Mouse (Mus musculus): ENCODE results near the gene Olfr127. TPM values are rescaled to one million over a fixed set of nuclear protein-coding genes. Genes with fewer than 3 reads are reported as not detected.
"Not testable (repeated sequence)": the region's sequence is repeated elsewhere in the genome, so short reads cannot be mapped to it uniquely, and the experiment has no call there.

Gene Olfr127
- not detected in 2 replicates for total RNA-seq (2017)

DNA sequence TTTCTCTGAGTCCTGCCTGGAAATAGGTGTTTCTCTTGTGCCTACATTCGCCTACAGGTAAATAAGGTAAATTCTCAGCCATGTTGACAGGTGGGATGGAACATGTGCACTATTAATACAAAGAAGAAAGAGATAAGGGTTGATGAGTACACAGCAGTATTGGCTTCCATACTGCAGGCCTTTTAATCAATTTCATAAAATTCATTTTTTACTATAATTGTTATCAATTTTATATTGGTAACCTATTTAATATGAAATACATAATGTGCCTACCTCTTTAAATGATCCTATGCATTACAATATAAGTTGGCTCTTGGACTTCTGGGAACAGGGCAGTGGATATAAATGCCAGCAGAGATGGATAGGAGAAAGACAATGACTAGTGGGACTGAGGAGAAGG is at the start of gene Olfr127:
Gene Olfr127, plus strand, starts transcription at position 301 of the 400 bp plus-strand sequence.
- no peak for ATAC-seq (replicated peaks in 1 of 2; ENCODE audit: insufficient read depth in 1 of 2, low FRiP score in 2 of 2, low TSS enrichment in 1 of 2, low read depth in 1 of 2, poor library complexity in 2 of 2, severe bottlenecking in 2 of 2)

DNA sequence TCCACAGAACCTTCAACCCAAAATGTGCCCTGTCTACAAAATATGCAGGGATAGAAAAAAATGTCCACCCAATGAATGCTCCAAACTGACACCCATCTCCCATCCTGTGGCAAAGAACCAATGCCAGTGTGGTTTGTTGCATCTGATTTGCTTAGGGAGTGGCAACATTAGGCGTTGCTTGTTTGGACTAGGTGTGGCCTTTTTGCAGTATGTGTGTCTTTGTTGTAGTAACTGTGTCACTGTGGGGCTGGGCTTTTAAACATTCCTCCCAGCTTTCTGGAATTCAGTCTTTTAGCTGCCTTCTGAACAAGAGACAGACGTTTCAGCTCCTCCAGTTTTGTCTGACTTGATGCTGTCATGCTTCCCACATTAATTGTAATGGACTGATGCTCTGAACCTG is 36.3 kb upstream of the Olfr127 start:
- no peak for ATAC-seq (replicated peaks in 1 of 2; ENCODE audit: insufficient read depth in 1 of 2, low FRiP score in 2 of 2, low TSS enrichment in 1 of 2, low read depth in 1 of 2, poor library complexity in 2 of 2, severe bottlenecking in 2 of 2)

- ATAC-seq (replicated peaks in 1 of 2; ENCODE audit: insufficient read depth in 1 of 2, low FRiP score in 2 of 2, low TSS enrichment in 1 of 2, low read depth in 1 of 2, poor library complexity in 2 of 2, severe bottlenecking in 2 of 2) = no peak
Measured at GRCm38 (mm10) chr17:37869676-37870205, 30.5 kb upstream of the Olfr127 start.

GRCm38 (mm10) chr17:37873830-37874229 is 26.4 kb upstream of the Olfr127 start:
- ATAC-seq (replicated peaks in 1 of 2; ENCODE audit: insufficient read depth in 1 of 2, low FRiP score in 2 of 2, low TSS enrichment in 1 of 2, low read depth in 1 of 2, poor library complexity in 2 of 2, severe bottlenecking in 2 of 2) = no peak

- not testable (repeated sequence) for ATAC-seq (replicated peaks in 1 of 2; ENCODE audit: insufficient read depth in 1 of 2, low FRiP score in 2 of 2, low TSS enrichment in 1 of 2, low read depth in 1 of 2, poor library complexity in 2 of 2, severe bottlenecking in 2 of 2)
Measured at GRCm38 (mm10) chr17:37906821-37907220, 6.6 kb downstream of the Olfr127 start.

GRCm38 (mm10) chr17:37920248-37920647 is 20.0 kb downstream of the Olfr127 start, which contains the start of gene Olfr128:
TSS of gene Olfr128 (plus strand) at chr17:37920548.
- ATAC-seq (replicated peaks in 1 of 2; ENCODE audit: insufficient read depth in 1 of 2, low FRiP score in 2 of 2, low TSS enrichment in 1 of 2, low read depth in 1 of 2, poor library complexity in 2 of 2, severe bottlenecking in 2 of 2) = no peak

DNA sequence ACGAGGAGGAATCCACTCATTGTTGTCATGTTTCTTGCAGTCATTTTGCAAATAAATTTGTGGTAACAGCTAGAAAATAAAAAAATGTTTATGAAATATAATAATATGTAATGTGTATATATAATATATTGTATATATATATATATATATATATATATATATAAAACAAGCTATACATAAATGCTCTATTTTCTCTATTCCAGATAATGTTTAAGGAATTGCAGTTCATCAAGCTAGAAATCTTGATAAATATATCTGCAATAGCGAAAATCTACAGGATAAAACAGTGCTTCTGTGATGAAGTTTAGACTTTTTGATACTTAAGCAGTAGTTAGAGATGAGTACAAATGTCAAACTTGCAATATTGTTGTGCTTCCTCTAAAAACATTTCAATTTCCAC is 52.7 kb downstream of the Olfr127 start, which contains the start of gene Olfr761:
Gene Olfr761, minus strand, starts transcription at position 101 of the 400 bp plus-strand sequence.
- ATAC-seq (replicated peaks in 1 of 2; ENCODE audit: insufficient read depth in 1 of 2, low FRiP score in 2 of 2, low TSS enrichment in 1 of 2, low read depth in 1 of 2, poor library complexity in 2 of 2, severe bottlenecking in 2 of 2) = no peak

Other genes with a start within 250 kb of the Olfr127 start
- not detected in 2 replicates for gene Olfr117, start 236.7 kb upstream of the Olfr127 start, total RNA-seq (2017)
- gene Olfr118, start 233.4 kb upstream of the Olfr127 start, total RNA-seq (2017) = not detected in 2 replicates
- not detected in 2 replicates for gene Olfr119, start 203.9 kb upstream of the Olfr127 start, total RNA-seq (2017)
- not detected in 2 replicates for gene Olfr120, start 178.6 kb upstream of the Olfr127 start, total RNA-seq (2017)
- not detected in 2 replicates for gene Olfr121, start 151.6 kb upstream of the Olfr127 start, total RNA-seq (2017)
- gene Olfr122, start 131.8 kb upstream of the Olfr127 start, total RNA-seq (2017) = not detected in 2 replicates
- not detected in 2 replicates for gene Olfr123, start 106.9 kb upstream of the Olfr127 start, total RNA-seq (2017)
- not detected in 2 replicates for gene Olfr124, start 100.5 kb upstream of the Olfr127 start, total RNA-seq (2017)
- not detected in 2 replicates for gene Olfr125, start 67.5 kb upstream of the Olfr127 start, total RNA-seq (2017)
- gene Olfr126, start 53.0 kb upstream of the Olfr127 start, total RNA-seq (2017) = not detected in 2 replicates
- gene Olfr128, start 20.1 kb downstream of the Olfr127 start, total RNA-seq (2017) = not detected in 2 replicates
- not detected in 2 replicates for gene Olfr761, start 52.6 kb downstream of the Olfr127 start, total RNA-seq (2017)
- not detected in 2 replicates for gene Olfr129, start 159.6 kb downstream of the Olfr127 start, total RNA-seq (2017)
- gene Olfr130, start 163.5 kb downstream of the Olfr127 start, total RNA-seq (2017) = not detected in 2 replicates
- gene Olfr131, start 188.3 kb downstream of the Olfr127 start, total RNA-seq (2017) = not detected in 2 replicates
- gene Olfr132, start 234.1 kb downstream of the Olfr127 start, total RNA-seq (2017) = not detected in 2 replicates
- not detected in 2 replicates for gene Olfr133, start 244.8 kb downstream of the Olfr127 start, total RNA-seq (2017)